Mouse (Mus musculus) midbrain, embryonic 16.5 days (tissue): ENCODE measurements at regions not wholly inside any gene's neighbourhood (a gene's known extent, or its start where the extent isn't known, plus 50 kb on each side); places are given as distances from the start of the nearest gene placed in this dataset.
"Not testable (repeated sequence)": the region's sequence is repeated elsewhere in the genome, so short reads cannot be mapped to it uniquely, and the experiment has no call there.

Source experiments
- ATAC-seq: fragments of 200-750 bp; cut with Nextera tagmentation; 2 replicates; pipeline ENCODE4 v1.8.0; 2017; ENCODE audit warnings: moderate TSS enrichment
- H3K27ac ChIP-seq: fragments of 300-500 bp; sonication (generic); 2 replicates; pipeline ENCODE4 v1.5.1; 2014; ENCODE audit warnings: mild to moderate bottlenecking, low read length, mixed read lengths
- H3K27me3 ChIP-seq: fragments of 300-500 bp; sonication (generic); 2 replicates; pipeline ENCODE4 v1.6.1; 2014; ENCODE audit warnings: low read depth, low read length, mixed read lengths; ENCODE audit not compliant: control insufficient read depth, insufficient read depth
- H3K36me3 ChIP-seq: fragments of 300-500 bp; sonication (generic); 2 replicates; pipeline ENCODE4 v1.6.1; 2014; ENCODE audit warnings: mild to moderate bottlenecking, low read length, moderate library complexity, mixed read lengths; ENCODE audit not compliant: control insufficient read depth, insufficient read depth
- H3K4me1 ChIP-seq: fragments of 300-500 bp; sonication (generic); 2 replicates; pipeline ENCODE4 v1.6.1; 2014; ENCODE audit warnings: mild to moderate bottlenecking, low read length, mixed read lengths; ENCODE audit not compliant: control insufficient read depth, insufficient read depth
- H3K4me2 ChIP-seq: fragments of 300-500 bp; sonication (generic); 2 replicates; pipeline ENCODE4 v1.6.1; 2014; ENCODE audit warnings: mild to moderate bottlenecking, low read length, mixed read lengths
- H3K4me3 ChIP-seq: fragments of 300-500 bp; sonication (generic); 2 replicates; pipeline ENCODE4 v1.5.1; 2014; ENCODE audit warnings: low read depth, mild to moderate bottlenecking, low read length, moderate library complexity, mixed read lengths
- H3K9ac ChIP-seq: fragments of 300-500 bp; sonication (generic); 2 replicates; pipeline ENCODE4 v1.6.1; 2014; ENCODE audit warnings: low read depth, low read length, mixed read lengths
- H3K9me3 ChIP-seq: fragments of 300-500 bp; sonication (generic); replicated peaks from 2 replicates; pipeline ENCODE4 v1.6.1; 2014; ENCODE audit warnings: mild to moderate bottlenecking, low read length, mixed read lengths; ENCODE audit not compliant: control insufficient read depth, poor library complexity, severe bottlenecking
- WGBS: fragments of 180-500 bp; shearing (Covaris S2); extraction: QIAGEN DNeasy Blood & Tissue Kit; methylation state at CpG from one replicate; pipeline ENCODE4 v1.1.7; 2014; 5-methylcytosine and 5-hydroxymethylcytosine counted together

DNA sequence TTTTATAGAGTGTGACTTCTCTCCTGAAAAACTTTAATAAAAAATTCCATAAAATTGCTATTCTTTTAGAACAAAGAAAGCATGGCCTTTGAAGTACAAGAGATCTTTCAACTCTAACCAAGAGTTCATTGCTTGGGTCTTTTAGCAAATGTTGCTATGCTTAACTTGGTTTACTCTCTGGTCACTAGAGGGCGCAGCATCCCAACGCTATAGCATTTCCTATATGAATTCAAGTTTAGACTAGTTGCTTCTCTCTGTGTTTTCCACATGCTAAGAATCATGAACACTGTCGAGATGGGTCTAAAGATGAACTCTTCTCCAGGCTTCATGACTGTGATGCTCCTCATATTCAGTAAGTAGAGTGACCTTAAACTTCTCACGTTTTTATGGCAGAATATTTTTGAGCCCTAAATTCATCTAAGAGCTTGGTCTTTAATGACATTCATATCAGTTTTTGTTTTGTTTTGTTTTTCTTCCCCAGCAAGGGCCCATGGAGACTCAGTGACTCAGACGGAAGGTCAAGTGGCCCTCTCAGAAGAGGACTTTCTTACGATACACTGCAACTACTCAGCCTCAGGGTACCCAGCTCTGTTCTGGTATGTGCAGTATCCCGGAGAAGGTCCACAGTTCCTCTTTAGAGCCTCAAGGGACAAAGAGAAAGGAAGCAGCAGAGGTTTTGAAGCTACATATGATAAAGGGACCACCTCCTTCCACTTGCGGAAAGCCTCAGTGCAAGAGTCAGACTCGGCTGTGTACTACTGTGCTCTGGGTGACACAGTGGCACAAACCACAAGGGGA is 823.2 kb upstream of the Olfr1507 start:
- not testable (repeated sequence) for H3K4me2 ChIP-seq, H3K9me3 ChIP-seq, H3K4me3 ChIP-seq, H3K4me1 ChIP-seq, H3K27me3 ChIP-seq, H3K27ac ChIP-seq, H3K36me3 ChIP-seq, ATAC-seq, H3K9ac ChIP-seq
- WGBS = no CpG with 5 or more reads among the region's 9 CpGs

DNA sequence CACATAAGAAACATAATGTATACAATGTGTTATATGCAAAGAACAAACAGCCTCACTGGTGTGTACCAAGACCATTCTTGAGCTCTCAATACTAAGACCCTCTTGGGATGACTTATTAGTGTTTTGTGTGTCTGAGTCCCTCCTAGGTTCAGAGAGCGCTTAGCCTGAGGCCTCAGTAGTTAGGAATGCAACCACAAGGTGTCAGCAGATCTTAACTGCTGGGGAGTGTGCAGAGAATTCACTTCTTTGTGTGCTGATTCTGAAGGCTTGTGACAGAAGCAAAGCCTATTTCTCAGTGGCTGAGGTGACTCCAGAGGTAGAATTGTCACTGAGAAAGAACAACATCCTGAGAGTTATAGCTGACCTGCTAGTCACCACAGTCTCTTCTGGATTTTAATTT is 816.9 kb upstream of the Olfr1507 start:
- ATAC-seq = peak; percentile 79; the same call in 1 of the 2 replicates
- H3K4me3 ChIP-seq, H3K9ac ChIP-seq, H3K27me3 ChIP-seq, H3K27ac ChIP-seq, H3K36me3 ChIP-seq, H3K4me2 ChIP-seq, H3K4me1 ChIP-seq, H3K9me3 ChIP-seq: not testable (repeated sequence)
- 13% methylated on average over 1 of the region's 1 CpGs for WGBS

DNA sequence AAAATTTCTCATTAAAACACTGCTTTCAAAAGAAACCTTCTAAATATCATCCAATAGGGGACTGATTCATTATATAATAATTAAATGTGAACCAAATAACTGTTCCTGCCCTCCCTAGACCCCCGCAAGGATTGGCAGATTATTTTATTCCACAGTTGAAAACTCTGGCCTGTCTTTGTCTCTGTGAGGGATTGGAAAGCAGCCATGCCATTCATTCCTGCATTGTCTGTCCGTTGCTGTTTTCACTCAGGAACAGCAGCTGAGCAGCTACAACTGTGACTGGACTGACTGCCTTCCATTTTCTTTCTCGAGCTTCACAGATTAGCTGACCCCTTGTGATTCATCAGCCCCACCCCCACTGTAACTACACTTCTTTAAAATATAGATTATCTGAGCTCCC is 807.6 kb upstream of the Olfr1507 start:
- not testable (repeated sequence) for H3K4me1 ChIP-seq, H3K4me3 ChIP-seq, H3K36me3 ChIP-seq, H3K4me2 ChIP-seq, H3K27me3 ChIP-seq, H3K27ac ChIP-seq, H3K9ac ChIP-seq, H3K9me3 ChIP-seq
- ATAC-seq = peak; percentile 56; the same call in 1 of the 2 replicates
- WGBS = no CpG with 5 or more reads among the region's 3 CpGs

DNA sequence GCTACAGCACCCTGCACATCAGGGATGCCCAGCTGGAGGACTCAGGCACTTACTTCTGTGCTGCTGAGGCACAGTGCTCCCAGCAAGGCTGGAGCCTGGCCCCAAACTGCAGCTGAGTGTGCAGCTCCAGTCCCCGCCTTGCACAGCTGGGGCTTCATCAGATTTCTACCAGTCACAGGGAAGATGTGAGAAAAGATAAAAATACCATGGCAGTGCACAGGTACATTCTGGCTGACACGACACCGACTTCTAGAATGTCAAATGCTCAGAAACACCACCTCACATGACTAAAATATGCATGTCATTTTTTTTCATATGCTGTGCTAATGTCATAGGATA is 806.9 kb upstream of the Olfr1507 start:
- not testable (repeated sequence) for H3K27ac ChIP-seq, H3K4me1 ChIP-seq, H3K9ac ChIP-seq, H3K36me3 ChIP-seq, H3K4me3 ChIP-seq, H3K27me3 ChIP-seq, H3K4me2 ChIP-seq, H3K9me3 ChIP-seq
- no CpG with 5 or more reads among the region's 3 CpGs for WGBS
- peak; percentile 84 for ATAC-seq

DNA sequence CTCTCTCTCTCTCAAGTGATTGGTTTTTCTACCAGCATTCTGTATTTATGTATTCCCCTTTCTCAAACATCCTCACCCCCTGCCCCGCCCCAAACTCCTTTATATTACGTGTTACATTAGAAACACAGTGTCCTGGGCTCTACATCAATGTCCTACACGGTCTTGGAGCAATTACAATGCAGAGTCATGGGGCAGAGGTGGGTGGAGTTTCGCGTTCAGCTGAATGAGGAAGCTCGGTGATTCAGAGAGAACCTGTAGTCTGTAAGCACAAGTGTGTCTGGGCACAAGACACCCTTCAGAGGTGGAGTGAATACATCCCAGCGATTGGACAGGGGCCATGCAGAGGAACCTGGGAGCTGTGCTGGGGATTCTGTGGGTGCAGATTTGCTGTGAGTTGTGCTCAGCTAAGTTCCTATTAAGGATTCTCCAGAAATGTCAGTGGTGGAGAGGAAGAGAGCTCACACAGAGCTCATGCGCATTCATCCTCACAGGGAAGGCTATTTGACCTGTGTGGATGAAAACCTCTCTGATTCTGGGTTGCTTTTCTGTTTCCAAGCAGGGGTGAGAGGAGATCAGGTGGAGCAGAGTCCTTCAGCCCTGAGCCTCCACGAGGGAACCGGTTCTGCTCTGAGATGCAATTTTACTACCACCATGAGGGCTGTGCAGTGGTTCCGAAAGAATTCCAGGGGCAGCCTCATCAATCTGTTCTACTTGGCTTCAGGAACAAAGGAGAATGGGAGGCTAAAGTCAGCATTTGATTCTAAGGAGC is 806.4 kb upstream of the Olfr1507 start:
- not testable (repeated sequence) for H3K9ac ChIP-seq, H3K27me3 ChIP-seq, H3K27ac ChIP-seq, H3K4me2 ChIP-seq, H3K9me3 ChIP-seq, H3K4me3 ChIP-seq, H3K4me1 ChIP-seq, H3K36me3 ChIP-seq
- no CpG with 5 or more reads among the region's 11 CpGs for WGBS
- ATAC-seq = peak; percentile 63

DNA sequence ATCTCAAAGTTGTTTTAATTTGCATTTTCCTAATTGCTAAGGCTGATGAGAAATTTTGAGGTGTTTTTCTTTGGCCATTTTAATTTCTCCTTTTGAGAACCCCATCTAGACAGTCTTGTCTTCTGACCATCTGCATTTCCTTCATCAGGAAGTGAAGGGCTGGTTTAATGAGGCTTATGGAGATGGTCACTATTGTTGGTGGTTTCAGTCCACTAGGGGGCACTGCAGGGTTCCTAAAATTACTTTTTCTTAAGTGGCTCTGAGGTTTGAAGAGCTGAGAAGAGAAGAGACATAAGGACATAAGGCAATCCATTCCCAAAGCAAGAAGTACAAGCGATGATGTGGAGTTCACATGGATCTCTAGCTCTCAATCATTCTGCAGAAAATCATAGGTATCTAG is 805.6 kb upstream of the Olfr1507 start:
- WGBS = 78% methylated on average over 1 of the region's 1 CpGs
- not testable (repeated sequence) for H3K4me1 ChIP-seq, ATAC-seq, H3K27ac ChIP-seq, H3K4me3 ChIP-seq, H3K27me3 ChIP-seq, H3K36me3 ChIP-seq, H3K9ac ChIP-seq, H3K9me3 ChIP-seq, H3K4me2 ChIP-seq

DNA sequence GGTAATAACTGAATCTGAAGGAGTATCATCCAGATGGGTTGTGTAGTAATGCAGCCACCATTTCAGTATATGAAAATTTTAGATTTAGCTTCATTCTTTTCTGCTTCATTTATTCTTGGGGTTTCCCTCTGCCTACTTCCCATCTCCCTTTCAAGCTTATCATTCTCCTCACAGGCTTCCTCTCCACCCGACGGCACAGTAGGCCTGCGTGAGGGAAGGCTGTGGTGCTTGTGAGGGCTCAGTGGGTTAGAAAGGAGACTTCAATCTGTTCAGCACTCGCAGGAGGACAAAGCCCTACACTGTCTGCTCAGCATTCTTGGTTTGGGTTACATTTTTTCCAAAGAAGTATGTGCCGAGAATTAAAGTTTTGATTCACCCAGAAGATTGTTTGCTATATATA is 804.2 kb upstream of the Olfr1507 start:
- H3K9me3 ChIP-seq, H3K4me3 ChIP-seq, ATAC-seq, H3K27me3 ChIP-seq, H3K27ac ChIP-seq, H3K9ac ChIP-seq, H3K4me2 ChIP-seq, H3K4me1 ChIP-seq, H3K36me3 ChIP-seq: not testable (repeated sequence)
- no CpG with 5 or more reads among the region's 5 CpGs for WGBS

DNA sequence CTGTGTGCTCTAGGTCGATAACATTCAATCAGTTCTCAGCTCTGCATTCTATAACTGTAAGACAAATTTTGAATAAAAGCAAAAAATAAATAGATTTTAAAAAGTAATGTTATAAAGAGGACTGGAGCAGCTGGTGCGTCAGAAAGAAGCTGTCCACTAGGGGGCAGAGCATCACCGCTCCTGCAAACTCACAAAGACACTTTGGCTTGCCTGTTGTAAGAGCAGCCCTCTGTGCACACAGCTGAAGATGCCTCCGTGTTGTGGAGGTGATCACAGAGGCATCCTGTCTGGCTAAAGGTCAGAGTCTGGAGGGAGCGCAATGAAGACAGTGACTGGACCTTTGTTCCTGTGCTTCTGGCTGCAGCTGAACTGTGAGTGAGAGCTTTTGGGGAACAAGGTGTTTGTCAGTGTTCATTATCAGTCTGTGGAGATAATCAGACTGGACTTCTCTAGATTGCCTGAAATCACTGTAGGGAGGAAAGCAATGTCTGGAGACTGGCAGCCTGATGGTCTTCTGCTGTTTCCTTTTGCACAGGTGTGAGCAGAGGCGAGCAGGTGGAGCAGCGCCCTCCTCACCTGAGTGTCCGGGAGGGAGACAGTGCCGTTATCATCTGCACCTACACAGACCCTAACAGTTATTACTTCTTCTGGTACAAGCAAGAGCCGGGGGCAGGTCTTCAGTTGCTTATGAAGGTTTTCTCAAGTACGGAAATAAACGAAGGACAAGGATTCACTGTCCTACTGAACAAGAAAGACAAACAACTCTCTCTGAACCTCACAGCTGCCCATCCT is 788.0 kb upstream of the Olfr1507 start:
- not testable (repeated sequence) for H3K4me3 ChIP-seq
- peak; percentile 95 for ATAC-seq

DNA sequence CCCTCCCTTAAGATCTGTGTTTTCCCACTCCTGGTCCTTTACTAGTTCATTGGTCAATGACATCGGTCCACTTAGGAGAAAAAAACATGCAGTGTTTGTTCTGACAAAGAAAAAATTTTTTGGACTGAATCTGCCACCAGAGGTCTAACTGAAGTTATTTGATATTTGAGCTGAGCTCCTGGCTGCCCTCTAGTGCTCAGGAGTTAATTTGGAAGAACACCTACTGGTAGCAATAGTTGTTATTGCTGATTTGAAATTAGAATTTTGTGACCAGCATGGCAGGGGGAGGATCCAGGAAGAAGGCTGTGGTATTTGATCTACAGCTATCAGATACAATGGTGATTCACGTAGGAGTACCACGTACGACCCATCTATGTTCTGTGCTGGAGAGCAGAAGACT is 777.7 kb upstream of the Olfr1507 start:
- H3K36me3 ChIP-seq, ATAC-seq, H3K27ac ChIP-seq, H3K9ac ChIP-seq, H3K27me3 ChIP-seq, H3K4me1 ChIP-seq, H3K4me2 ChIP-seq, H3K4me3 ChIP-seq, H3K9me3 ChIP-seq: not testable (repeated sequence)
- 79% methylated on average over 3 of the region's 4 CpGs for WGBS

More for the DNA sequence above, 788.0 kb upstream of the Olfr1507 start:
- H3K27me3 ChIP-seq, H3K9me3 ChIP-seq, H3K27ac ChIP-seq, H3K9ac ChIP-seq, H3K36me3 ChIP-seq, H3K4me1 ChIP-seq, H3K4me2 ChIP-seq: not testable (repeated sequence)
- WGBS = no CpG with 5 or more reads among the region's 12 CpGs
